Mouse (Mus musculus) neural tube, embryonic 15.5 days (tissue): Measurements from ENCODE around the gene Creg1. TPM values are rescaled to one million over a fixed set of nuclear protein-coding genes. Genes with fewer than 3 reads are reported as not detected.
A peak's percentile ranks its signal among the peaks of the same experiment; 100 is the strongest.

Source experiments
- ATAC-seq: fragments of 200-750 bp; cut with Nextera tagmentation; 2 replicates; pipeline ENCODE4 v1.8.0; 2017; ENCODE audit warnings: mild to moderate bottlenecking, moderate TSS enrichment, moderate library complexity; ENCODE audit not compliant: low FRiP score
- H3K27ac ChIP-seq: fragments of 300-500 bp; sonication (generic); replicated peaks from 2 replicates; pipeline ENCODE4 v1.5.1; 2015; ENCODE audit warnings: mild to moderate bottlenecking, inconsistent platforms
- H3K27me3 ChIP-seq: fragments of 300-500 bp; sonication (generic); replicated peaks from 2 replicates; pipeline ENCODE4 v1.6.1; 2015; ENCODE audit warnings: inconsistent platforms
- H3K36me3 ChIP-seq: fragments of 300-500 bp; sonication (generic); 2 replicates; pipeline ENCODE4 v1.6.1; 2015; ENCODE audit warnings: inconsistent platforms
- H3K4me1 ChIP-seq: fragments of 300-500 bp; sonication (generic); 2 replicates; pipeline ENCODE4 v1.6.1; 2015; ENCODE audit warnings: inconsistent platforms
- H3K4me2 ChIP-seq: fragments of 300-500 bp; sonication (generic); 2 replicates; pipeline ENCODE4 v1.6.1; 2015; ENCODE audit warnings: inconsistent platforms, mild to moderate bottlenecking, moderate library complexity
- H3K4me3 ChIP-seq: fragments of 300-500 bp; sonication (generic); replicated peaks from 2 replicates; pipeline ENCODE4 v1.5.1; 2015; ENCODE audit warnings: mild to moderate bottlenecking, inconsistent platforms
- H3K9ac ChIP-seq: fragments of 300-500 bp; sonication (generic); replicated peaks from 2 replicates; pipeline ENCODE4 v1.6.1; 2015; ENCODE audit warnings: mild to moderate bottlenecking, inconsistent platforms
- H3K9me3 ChIP-seq: fragments of 300-500 bp; sonication (generic); replicated peaks from 2 replicates; pipeline ENCODE4 v1.6.1; 2016; ENCODE audit warnings: inconsistent platforms
- WGBS: fragments of 180-500 bp; shearing (Covaris S2); methylation state at CpG from one replicate; pipeline ENCODE4 v1.1.7; 2015; ENCODE audit warnings: mixed read lengths; 5-methylcytosine and 5-hydroxymethylcytosine counted together
- polyA plus RNA-seq: library from polyadenylated mRNA; unstranded; fragments of >200 nt; fragmentation: Nextera tagmentation; extraction: Ambion mirVana; gene quantifications from 2 replicates; pipeline ENCODE4 v1.2.1, GENCODE M21; 2015

The Creg1 gene
- polyA plus RNA-seq, result 45.7 and 47.1 TPM in 2 replicates

- Histone ChIP-seq H3K4me1 (peaks cover 21% of the 10 kb centered on the region), H3K4me3 (peak within 1 kb of the TSS; percentile 82), H3K9me3 (no peaks in the 10 kb centered on the region), H3K27ac (peak within 1 kb of the TSS; percentile 65; the same call in 1 of the 2 replicates), H3K27me3 (peaks cover 19% of the 10 kb centered on the region), H3K4me2 (peak within 1 kb of the TSS; percentile 92), H3K36me3 (no peaks in the 10 kb centered on the region), H3K9ac (peak within 1 kb of the TSS; percentile 78)
- WGBS, result under 1% methylated on average over 57 of the region's 57 CpGs
- peak; percentile 99 for ATAC-seq
Measured at GRCm38 (mm10) chr1:165763635-165764372, at the start of gene Creg1. TSS of gene Creg1 (plus strand) at chr1:165763746.

- WGBS, result 83% methylated on average over 5 of the region's 5 CpGs
- no peaks in the 10 kb centered on the region for H3K4me1 ChIP-seq
- H3K27ac ChIP-seq, result no peak overlapping the region
- ATAC-seq, result no peak
- H3K4me2 ChIP-seq, result no peak overlapping the region
- H3K27me3 ChIP-seq, result peaks cover 14% of the 10 kb centered on the region
- no peak overlapping the region for H3K9ac ChIP-seq
- H3K9me3 ChIP-seq, result no peaks in the 10 kb centered on the region
- H3K36me3 ChIP-seq, result no peaks in the 10 kb centered on the region
- H3K4me3 ChIP-seq, result no peak overlapping the region
Measured at GRCm38 (mm10) chr1:165713798-165714197, 49.7 kb upstream of the Creg1 start.

- Histone ChIP-seq H3K36me3 (no peaks in the 10 kb centered on the region), H3K9me3 (no peaks in the 10 kb centered on the region)
Measured at GRCm38 (mm10) chr1:165716426-165716825, 47.1 kb upstream of the Creg1 start.

GRCm38 (mm10) chr1:165717711-165718542 lies 45.6 kb upstream of the Creg1 start:
- 67% methylated on average over 11 of the region's 11 CpGs for WGBS

More at GRCm38 (mm10) chr1:165716426-165716825, 47.1 kb upstream of the Creg1 start:
- Histone ChIP-seq H3K4me2 (no peak overlapping the region), H3K27me3 (no peaks in the 10 kb centered on the region), H3K4me1 (no peaks in the 10 kb centered on the region), H3K9ac (no peak overlapping the region), H3K4me3 (no peak overlapping the region), H3K27ac (no peak overlapping the region)
- WGBS, result 89% methylated on average over 4 of the region's 4 CpGs
- no peak for ATAC-seq

GRCm38 (mm10) chr1:165718543-165719105 lies 44.9 kb upstream of the Creg1 start:
- no peaks in the 10 kb centered on the region for H3K36me3 ChIP-seq
- no peak for ATAC-seq
- H3K9me3 ChIP-seq, result no peaks in the 10 kb centered on the region
- H3K27ac ChIP-seq, result peak overlapping the region; percentile 61
- 78% methylated on average over 15 of the region's 15 CpGs for WGBS
- H3K4me2 ChIP-seq, result no peak overlapping the region
- no peak overlapping the region for H3K4me3 ChIP-seq
- H3K4me1 ChIP-seq, result no peaks in the 10 kb centered on the region
- H3K27me3 ChIP-seq, result no peaks in the 10 kb centered on the region
- H3K9ac ChIP-seq, result no peak overlapping the region

More at GRCm38 (mm10) chr1:165717711-165718542, 45.6 kb upstream of the Creg1 start:
- Histone ChIP-seq H3K27ac (peak overlapping the region; percentile 61), H3K36me3 (no peaks in the 10 kb centered on the region), H3K9ac (no peak overlapping the region), H3K4me1 (no peaks in the 10 kb centered on the region), H3K9me3 (no peaks in the 10 kb centered on the region), H3K4me3 (no peak overlapping the region), H3K27me3 (no peaks in the 10 kb centered on the region), H3K4me2 (no peak overlapping the region)
- ATAC-seq, result no peak

- H3K9me3 ChIP-seq, result no peaks in the 10 kb centered on the region
- H3K4me2 ChIP-seq, result no peak overlapping the region
- WGBS, result 95% methylated on average over 9 of the region's 9 CpGs
- H3K4me3 ChIP-seq, result no peak overlapping the region
- H3K27ac ChIP-seq, result no peak overlapping the region
- no peak overlapping the region for H3K9ac ChIP-seq
- no peaks in the 10 kb centered on the region for H3K4me1 ChIP-seq
- no peaks in the 10 kb centered on the region for H3K27me3 ChIP-seq
- ATAC-seq, result no peak
- H3K36me3 ChIP-seq, result no peaks in the 10 kb centered on the region
Measured at GRCm38 (mm10) chr1:165722531-165723123, 40.9 kb upstream of the Creg1 start.

GRCm38 (mm10) chr1:165724219-165725033 lies 39.1 kb upstream of the Creg1 start:
- H3K4me1 ChIP-seq, result no peaks in the 10 kb centered on the region
- no peaks in the 10 kb centered on the region for H3K27me3 ChIP-seq
- no peaks in the 10 kb centered on the region for H3K36me3 ChIP-seq
- peak overlapping the region; percentile 30; the same call in 1 of the 2 replicates for H3K27ac ChIP-seq
- H3K9me3 ChIP-seq, result no peaks in the 10 kb centered on the region
- no peak overlapping the region for H3K9ac ChIP-seq
- WGBS, result 71% methylated on average over 11 of the region's 11 CpGs
- no peak for ATAC-seq
- H3K4me2 ChIP-seq, result no peak overlapping the region
- no peak overlapping the region for H3K4me3 ChIP-seq

GRCm38 (mm10) chr1:165725039-165725644 lies 38.4 kb upstream of the Creg1 start:
- Histone ChIP-seq H3K4me1 (no peaks in the 10 kb centered on the region), H3K27me3 (no peaks in the 10 kb centered on the region), H3K9ac (no peak overlapping the region), H3K27ac (peak overlapping the region; percentile 30; the same call in 1 of the 2 replicates), H3K9me3 (no peaks in the 10 kb centered on the region), H3K4me2 (no peak overlapping the region), H3K36me3 (no peaks in the 10 kb centered on the region), H3K4me3 (no peak overlapping the region)
- WGBS, result 86% methylated on average over 4 of the region's 4 CpGs
- no peak for ATAC-seq

GRCm38 (mm10) chr1:165726986-165727385 lies 36.6 kb upstream of the Creg1 start:
- WGBS, result 48% methylated on average over 1 of the region's 1 CpGs
- H3K36me3 ChIP-seq, result no peaks in the 10 kb centered on the region
- no peak overlapping the region for H3K4me3 ChIP-seq
- H3K9me3 ChIP-seq, result no peaks in the 10 kb centered on the region
- no peak overlapping the region for H3K9ac ChIP-seq
- H3K4me1 ChIP-seq, result no peaks in the 10 kb centered on the region
- no peak for ATAC-seq
- no peak overlapping the region for H3K27ac ChIP-seq
- H3K4me2 ChIP-seq, result no peak overlapping the region
- H3K27me3 ChIP-seq, result no peaks in the 10 kb centered on the region

GRCm38 (mm10) chr1:165728057-165728639 lies 35.4 kb upstream of the Creg1 start:
- Histone ChIP-seq H3K4me3 (no peak overlapping the region), H3K36me3 (no peaks in the 10 kb centered on the region), H3K9ac (no peak overlapping the region), H3K9me3 (no peaks in the 10 kb centered on the region), H3K27me3 (no peaks in the 10 kb centered on the region), H3K4me2 (no peak overlapping the region), H3K4me1 (no peaks in the 10 kb centered on the region), H3K27ac (no peak overlapping the region)
- no peak for ATAC-seq
- 93% methylated on average over 3 of the region's 3 CpGs for WGBS
